23 mouse cellular contexts compared by ENCODE assay signal in the genomic region with DNA sequence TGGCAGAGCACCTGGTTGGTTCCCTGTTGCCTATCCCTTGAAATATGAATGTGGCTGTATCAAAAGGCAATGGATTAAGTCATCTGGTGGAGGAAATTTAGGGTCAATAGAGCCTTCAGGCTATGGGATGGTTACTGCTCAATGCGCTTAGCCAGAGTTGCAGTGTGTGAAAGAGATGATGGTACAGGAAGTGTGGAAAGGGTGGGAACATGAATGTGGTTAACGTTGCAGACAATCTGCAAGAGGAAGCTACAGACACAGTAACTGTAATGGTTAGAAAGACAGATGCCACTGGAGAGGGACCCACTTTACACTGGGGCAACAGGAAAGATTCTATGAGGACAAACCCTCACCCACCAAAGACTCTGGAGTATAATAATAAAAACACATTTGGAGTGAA.
DNase-seq lines count a peak whose midpoint lies in the region; ATAC-seq lines count a peak whose summit lies in the region.
"Had no signal": no experiment of that assay in that cellular context is flagged by ENCODE, and none has a peak within 500 bp of the region (broad histone marks: within the 10 kb centered on the region; RNA-seq: fewer than 3 reads in every experiment).

No protein-coding gene starts in this region.

- H3K79me2 ChIP-seq in macrophage (ENCODE audit: inconsistent target), result no peaks in the 10 kb centered on the region

- WGBS in macrophage (ENCODE audit: missing documents), result 9% methylated on average over 2 of the region's 2 CpGs
- 86% methylated on average over 2 of the region's 2 CpGs for WGBS in hindbrain, embryonic 16.5 days
- 94% methylated on average over 2 of the region's 2 CpGs for WGBS in midbrain, embryonic 15.5 days

- no peak overlapping the region for H3K9ac ChIP-seq in hindbrain, embryonic 16.5 days (ENCODE audit: low read depth, low read length)
- no peak overlapping the region for H3K9ac ChIP-seq in midbrain, embryonic 15.5 days
- H3K9ac ChIP-seq: forebrain, embryonic 12.5 days; heart, embryonic 15.5 days; hindbrain, embryonic 13.5 days; kidney, embryonic 15.5 days; limb, embryonic 13.5 days; lung, embryonic 14.5 days; midbrain, embryonic 12.5 days had no signal

- H3K36me3 ChIP-seq in macrophage (ENCODE audit: inconsistent target), result no peaks in the 10 kb centered on the region
- H3K36me3 ChIP-seq in hindbrain, embryonic 16.5 days (ENCODE audit: control insufficient read depth, insufficient read depth, low read length), result no peaks in the 10 kb centered on the region
- no peaks in the 10 kb centered on the region for H3K36me3 ChIP-seq in midbrain, embryonic 15.5 days (replicated peaks)
- H3K36me3 ChIP-seq: embryonic facial prominence, embryonic 10.5 days; forebrain, embryonic 12.5 days; G1E; heart, embryonic 15.5 days; hindbrain, embryonic 13.5 days; kidney, embryonic 15.5 days; limb, embryonic 13.5 days; midbrain, embryonic 12.5 days had no signal

- peak; percentile 66 for DNase-seq in 416B (ENCODE audit: low read depth)
- no peak for DNase-seq in frontal cortex, postnatal 36 days (ENCODE audit: low spot score in 2 of 2)
- no peak for DNase-seq in frontal cortex, postnatal 10 days (ENCODE audit: low spot score in 2 of 2)
- DNase-seq: adrenal gland, postnatal 36 days; cerebellum, adult 8-10 months; gastrocnemius, postnatal 25 days; lung, embryonic 14.5 days; lung, postnatal 4 days; thymus, postnatal 14 days had no signal

- no peak overlapping the region for H3K4me3 ChIP-seq in macrophage (ENCODE audit: inconsistent target)
- H3K4me3 ChIP-seq in hindbrain, embryonic 16.5 days (ENCODE audit: low read length), result no peak overlapping the region
- H3K4me3 ChIP-seq in midbrain, embryonic 15.5 days, result no peak overlapping the region
- H3K4me3 ChIP-seq: embryonic facial prominence, embryonic 10.5 days; forebrain, embryonic 12.5 days; heart, embryonic 15.5 days; hindbrain, embryonic 13.5 days; kidney, embryonic 15.5 days; limb, embryonic 13.5 days; midbrain, embryonic 12.5 days had no signal

- H3K27ac ChIP-seq in macrophage, result peak overlapping the region; percentile 31
- H3K27ac ChIP-seq in hindbrain, embryonic 16.5 days (ENCODE audit: low read depth, low read length), result no peak overlapping the region
- H3K27ac ChIP-seq in midbrain, embryonic 15.5 days, result no peak overlapping the region
- H3K27ac ChIP-seq: embryonic facial prominence, embryonic 10.5 days; forebrain, embryonic 12.5 days; heart, embryonic 15.5 days; hindbrain, embryonic 13.5 days; kidney, embryonic 15.5 days; limb, embryonic 13.5 days; midbrain, embryonic 12.5 days had no signal

- H3K4me1 ChIP-seq in hindbrain, embryonic 16.5 days (ENCODE audit: control insufficient read depth, insufficient read depth, low read depth, low read length), result peaks cover 3% of the 10 kb centered on the region; the same call in 1 of the 2 replicates
- H3K4me1 ChIP-seq in midbrain, embryonic 15.5 days, result 0 out of 2 replicates have a peak, but pooled peaks cover 5% of the 10 kb centered on the region
- H3K4me1 ChIP-seq: forebrain, embryonic 12.5 days; heart, embryonic 15.5 days; limb, embryonic 13.5 days; midbrain, embryonic 12.5 days had no signal

- no peaks in the 10 kb centered on the region for H3K27me3 ChIP-seq in hindbrain, embryonic 16.5 days (replicated peaks; ENCODE audit: control insufficient read depth, insufficient read depth, low read length)
- no peaks in the 10 kb centered on the region for H3K27me3 ChIP-seq in midbrain, embryonic 15.5 days (replicated peaks)
- H3K27me3 ChIP-seq: forebrain, embryonic 12.5 days; heart, embryonic 15.5 days; hindbrain, embryonic 13.5 days; kidney, embryonic 15.5 days; limb, embryonic 13.5 days; midbrain, embryonic 12.5 days had no signal

- no peaks in the 10 kb centered on the region for H3K9me3 ChIP-seq in hindbrain, embryonic 16.5 days (ENCODE audit: control insufficient read depth, low read length)
- no peaks in the 10 kb centered on the region for H3K9me3 ChIP-seq in midbrain, embryonic 15.5 days
- H3K9me3 ChIP-seq: embryonic facial prominence, embryonic 10.5 days; forebrain, embryonic 12.5 days; heart, embryonic 15.5 days; hindbrain, embryonic 13.5 days; kidney, embryonic 15.5 days; limb, embryonic 13.5 days; midbrain, embryonic 12.5 days had no signal

- no peak overlapping the region for H3K4me2 ChIP-seq in hindbrain, embryonic 16.5 days (ENCODE audit: low read length)
- no peak overlapping the region for H3K4me2 ChIP-seq in midbrain, embryonic 15.5 days
- H3K4me2 ChIP-seq: forebrain, embryonic 12.5 days; heart, embryonic 15.5 days; hindbrain, embryonic 13.5 days; kidney, embryonic 15.5 days; limb, embryonic 13.5 days; lung, embryonic 14.5 days; midbrain, embryonic 12.5 days had no signal

- peak; percentile 45 for ATAC-seq in CD4-positive, CD25-positive, alpha-beta regulatory T cell, adult 4 months
- peak; percentile 81 for ATAC-seq in common myeloid progenitor, adult 5-6 weeks (replicated peaks; ENCODE audit: low read depth, poor library complexity, severe bottlenecking)
- ATAC-seq in hindbrain, embryonic 16.5 days, result no peak
- no peak for ATAC-seq in midbrain, embryonic 15.5 days (replicated peaks)
- ATAC-seq: intestine, postnatal 0 days had no signal

Comparison
In these comparisons a context has a peak if more than half of its experiments do, and no peak if none do; other contexts are left out.
1. ATAC-seq: peak in CD4-positive, CD25-positive, alpha-beta regulatory T cell, adult 4 months (single experiment) and common myeloid progenitor, adult 5-6 weeks (single experiment); none in hindbrain, embryonic 16.5 days (single experiment) and midbrain, embryonic 15.5 days (single experiment).